Mouse (Mus musculus) NIH3T3 (cell line): ENCODE data around the gene Ruvbl1.
A peak's percentile ranks its signal among the peaks of the same experiment; 100 is the strongest.

Experiments used
- DNase-seq: peaks from one replicate; pipeline ENCODE4 v3.0.0-alpha.2; 2012; ENCODE audit warnings: low read depth

Ruvbl1 gene

GRCm38 (mm10) chr6:88465181-88465920 lies at the start of gene Ruvbl1:
Gene Ruvbl1 (plus strand): TSS chr6:88465409.
- peak; percentile 98 for DNase-seq

GRCm38 (mm10) chr6:88416130-88416758 lies 49.0 kb upstream of the Ruvbl1 start:
- DNase-seq, result no peak

GRCm38 (mm10) chr6:88431202-88431601 lies 34.0 kb upstream of the Ruvbl1 start:
- DNase-seq, result peak; percentile 70

GRCm38 (mm10) chr6:88435609-88436008 lies 29.6 kb upstream of the Ruvbl1 start:
- DNase-seq, result no peak

GRCm38 (mm10) chr6:88439056-88439455 lies 26.2 kb upstream of the Ruvbl1 start:
- DNase-seq, result no peak

- DNase-seq, result no peak
Measured at GRCm38 (mm10) chr6:88442551-88442950, 22.7 kb upstream of the Ruvbl1 start.

- no peak for DNase-seq
Measured at GRCm38 (mm10) chr6:88443446-88443845, 21.8 kb upstream of the Ruvbl1 start.

GRCm38 (mm10) chr6:88444076-88444750 lies 21.0 kb upstream of the Ruvbl1 start:
- no peak for DNase-seq

GRCm38 (mm10) chr6:88445661-88446060 lies 19.5 kb upstream of the Ruvbl1 start:
- peak; percentile 30 for DNase-seq

GRCm38 (mm10) chr6:88446063-88447002 lies 18.9 kb upstream of the Ruvbl1 start, which contains the start of gene Eefsec:
Gene Eefsec (minus strand): TSS chr6:88446539.
- peak; percentile 93 for DNase-seq

GRCm38 (mm10) chr6:88447454-88447853 lies 17.8 kb upstream of the Ruvbl1 start:
- DNase-seq, result no peak

- DNase-seq, result no peak
Measured at GRCm38 (mm10) chr6:88454545-88454944, 10.7 kb upstream of the Ruvbl1 start.

- DNase-seq, result no peak
Measured at GRCm38 (mm10) chr6:88469878-88470277, 4.7 kb downstream of the Ruvbl1 start.

- no peak for DNase-seq
Measured at GRCm38 (mm10) chr6:88480421-88480820, 15.2 kb downstream of the Ruvbl1 start.

- DNase-seq, result no peak
Measured at GRCm38 (mm10) chr6:88483111-88483510, 17.9 kb downstream of the Ruvbl1 start.

- no peak for DNase-seq
Measured at GRCm38 (mm10) chr6:88483913-88484312, 18.7 kb downstream of the Ruvbl1 start.

GRCm38 (mm10) chr6:88485378-88485777 lies 20.2 kb downstream of the Ruvbl1 start:
- no peak for DNase-seq

GRCm38 (mm10) chr6:88486893-88487292 lies 21.7 kb downstream of the Ruvbl1 start:
- DNase-seq, result peak; percentile 67

- peak; percentile 74 for DNase-seq
Measured at GRCm38 (mm10) chr6:88489026-88489425, 23.8 kb downstream of the Ruvbl1 start.

GRCm38 (mm10) chr6:88489834-88490233 lies 24.6 kb downstream of the Ruvbl1 start:
- DNase-seq, result no peak

- DNase-seq, result no peak
Measured at GRCm38 (mm10) chr6:88490629-88491354, 25.6 kb downstream of the Ruvbl1 start.
